Mouse (Mus musculus): ENCODE results near the gene Nudt14. TPM values are rescaled to one million over a fixed set of nuclear protein-coding genes. Genes with fewer than 3 reads are reported as not detected.

Nudt14 gene
- total and polyA plus RNA-seq, 3 experiments, result 6.2 to 22.2 (median 13.3) TPM

DNA sequence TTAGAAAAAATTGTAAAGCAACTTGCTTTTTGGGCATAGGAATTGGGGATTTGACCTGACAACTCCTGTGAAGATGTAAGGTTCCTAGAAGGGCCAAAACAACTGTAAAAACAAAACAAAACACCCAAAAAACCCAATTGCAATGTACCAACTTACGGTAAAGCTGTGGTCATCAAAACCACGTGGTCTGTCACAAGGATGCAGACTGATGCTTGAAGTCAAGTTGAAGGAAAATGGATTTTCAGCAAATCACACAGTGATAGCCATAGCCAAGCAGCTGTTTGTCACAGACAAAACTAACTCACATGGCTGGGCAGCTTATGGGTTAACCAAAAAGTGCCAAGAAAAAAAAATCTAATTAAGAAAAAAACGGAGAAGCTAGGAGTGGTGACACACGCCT, 43.0 kb downstream of the Nudt14 start:
- no peak overlapping the region for H3K4me3 ChIP-seq (ENCODE audit: low read depth, low read length)
- TF ChIP-seq GATA1 (IDR thresholded peaks at IDR 0.05; ENCODE audit: borderline replicate concordance, low read length) (no peak), CTCF (IDR thresholded peaks at IDR 0.05; ENCODE audit: low read depth, low read length) (no peak), POLR2AphosphoS5 (IDR thresholded peaks at IDR 0.05; ENCODE audit: insufficient replicate concordance, low read depth, low read length) (no peak), GATA2 (IDR thresholded peaks at IDR 0.05; ENCODE audit: borderline replicate concordance, low read depth, low read length) (no peak), TAL1 (conservative IDR thresholded peaks at IDR 0.05; ENCODE audit: low read depth, low read length) (no peak)
- DNase-seq (ENCODE audit: low spot score) (no peak), ATAC-seq (ENCODE audit: extremely low read depth, insufficient number of reproducible peaks, low FRiP score, poor library complexity, severe bottlenecking) (no peak)
- peaks cover 11% of the 10 kb centered on the region for H3K27me3 ChIP-seq (ENCODE audit: insufficient read depth, low read length)
- no peaks in the 10 kb centered on the region for H3K36me3 ChIP-seq (replicated peaks)
- no peaks in the 10 kb centered on the region for H3K4me1 ChIP-seq (ENCODE audit: insufficient read depth, low read depth, low read length)
- no peaks in the 10 kb centered on the region for H3K9me3 ChIP-seq (replicated peaks)

DNA sequence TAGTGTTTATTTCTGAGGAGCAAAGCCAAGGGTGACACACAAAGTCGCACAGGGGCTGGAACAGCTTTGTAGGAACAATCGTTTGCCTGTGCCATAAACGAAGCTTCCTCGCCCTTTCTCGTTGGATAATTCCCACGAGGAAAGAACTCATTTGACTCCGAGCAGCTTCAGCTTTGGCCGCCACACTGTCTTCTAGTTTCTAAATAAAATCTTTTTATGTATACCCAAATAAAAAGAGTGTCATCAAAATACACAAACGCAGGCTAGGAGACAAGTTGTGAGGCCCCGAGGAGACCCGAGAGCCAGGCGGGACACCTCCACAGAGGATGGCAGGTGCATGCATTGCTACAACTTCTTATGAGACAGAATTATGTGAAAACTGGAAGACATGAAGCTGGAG, 43.6 kb downstream of the Nudt14 start:
- Histone ChIP-seq H3K9me3 (replicated peaks) (no peaks in the 10 kb centered on the region), H3K4me1 (ENCODE audit: insufficient read depth, low read depth, low read length) (no peaks in the 10 kb centered on the region), H3K27me3 (ENCODE audit: insufficient read depth, low read length) (peaks cover 11% of the 10 kb centered on the region), H3K36me3 (replicated peaks) (no peaks in the 10 kb centered on the region), H3K4me3 (ENCODE audit: low read depth, low read length) (no peak overlapping the region)
- ATAC-seq (ENCODE audit: extremely low read depth, insufficient number of reproducible peaks, low FRiP score, poor library complexity, severe bottlenecking) (no peak), DNase-seq (ENCODE audit: low spot score) (no peak)
- TF ChIP-seq GATA1 (IDR thresholded peaks at IDR 0.05; ENCODE audit: borderline replicate concordance, low read length) (no peak), GATA2 (IDR thresholded peaks at IDR 0.05; ENCODE audit: borderline replicate concordance, low read depth, low read length) (no peak), CTCF (IDR thresholded peaks at IDR 0.05; ENCODE audit: low read depth, low read length) (no peak), POLR2AphosphoS5 (IDR thresholded peaks at IDR 0.05; ENCODE audit: insufficient replicate concordance, low read depth, low read length) (no peak), TAL1 (conservative IDR thresholded peaks at IDR 0.05; ENCODE audit: low read depth, low read length) (no peak)

DNA sequence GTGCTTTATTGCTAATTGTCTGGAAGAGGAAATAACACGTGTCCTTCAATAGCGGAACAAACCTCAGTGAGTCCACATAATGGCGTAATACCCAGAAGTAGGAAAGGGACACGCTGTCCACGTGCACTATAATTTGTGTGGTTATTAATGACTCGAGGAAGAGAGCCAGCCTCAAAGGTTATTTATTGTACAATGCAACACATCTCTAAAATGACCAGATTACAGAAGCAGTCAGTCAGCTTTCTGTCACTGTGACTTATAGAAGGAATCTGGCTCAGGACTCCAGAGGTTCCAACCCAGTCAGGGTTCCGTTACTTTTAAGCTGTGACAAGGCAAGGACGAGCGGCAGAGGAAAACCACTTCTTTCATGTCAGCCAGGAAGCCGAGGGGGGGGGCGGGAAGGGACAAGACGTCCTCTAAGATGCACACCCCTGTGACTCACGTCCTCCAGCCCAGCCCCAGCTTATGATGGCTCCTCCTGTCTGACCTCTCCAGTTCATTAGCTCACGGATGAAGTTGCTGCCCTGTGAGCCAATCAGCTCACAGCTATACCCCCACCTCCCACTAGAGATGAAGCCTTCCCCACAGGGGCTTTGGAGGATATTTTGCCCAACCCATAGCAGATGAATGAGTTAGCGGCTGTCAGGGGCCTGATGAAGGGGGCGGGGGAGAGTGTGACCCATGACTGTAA, 44.3 kb downstream of the Nudt14 start:
- TF ChIP-seq GATA1 (IDR thresholded peaks at IDR 0.05; ENCODE audit: borderline replicate concordance, low read length) (no peak), TAL1 (conservative IDR thresholded peaks at IDR 0.05; ENCODE audit: low read depth, low read length) (no peak), GATA2 (IDR thresholded peaks at IDR 0.05; ENCODE audit: borderline replicate concordance, low read depth, low read length) (no peak), CTCF (IDR thresholded peaks at IDR 0.05; ENCODE audit: low read depth, low read length) (no peak), POLR2AphosphoS5 (IDR thresholded peaks at IDR 0.05; ENCODE audit: insufficient replicate concordance, low read depth, low read length) (no peak)
- no peak for ATAC-seq (ENCODE audit: extremely low read depth, insufficient number of reproducible peaks, low FRiP score, poor library complexity, severe bottlenecking)
- DNase-seq (ENCODE audit: low spot score), result no peak
- Histone ChIP-seq H3K4me3 (ENCODE audit: low read depth, low read length) (no peak overlapping the region), H3K27me3 (ENCODE audit: insufficient read depth, low read length) (peaks cover 15% of the 10 kb centered on the region), H3K36me3 (replicated peaks) (no peaks in the 10 kb centered on the region), H3K9me3 (replicated peaks) (no peaks in the 10 kb centered on the region), H3K4me1 (ENCODE audit: insufficient read depth, low read depth, low read length) (no peaks in the 10 kb centered on the region)

DNA sequence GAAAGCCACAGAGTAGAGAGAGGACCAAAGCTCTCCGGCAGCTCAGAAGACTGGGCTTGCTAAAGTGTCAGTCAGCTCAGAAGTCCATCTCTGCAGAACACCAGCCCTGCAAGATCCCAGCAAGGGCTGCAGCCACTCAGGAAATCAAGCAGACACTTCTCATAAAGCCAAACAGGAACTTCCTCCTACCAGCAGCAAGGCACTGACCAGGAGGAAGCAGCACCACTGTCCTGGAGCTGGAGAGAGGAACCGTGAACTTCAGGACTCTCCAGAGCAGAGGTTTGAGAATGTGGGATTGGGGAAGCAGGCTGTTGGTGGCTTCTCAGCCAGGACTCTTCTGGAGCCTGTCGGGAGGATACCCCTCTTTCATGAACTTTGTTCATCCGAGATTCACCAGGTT, 47.0 kb downstream of the Nudt14 start:
- DNase-seq (ENCODE audit: low spot score), result no peak
- Histone ChIP-seq H3K36me3 (replicated peaks) (no peaks in the 10 kb centered on the region), H3K4me3 (ENCODE audit: low read depth, low read length) (no peak overlapping the region), H3K4me1 (ENCODE audit: insufficient read depth, low read depth, low read length) (no peaks in the 10 kb centered on the region), H3K27me3 (ENCODE audit: insufficient read depth, low read length) (peaks cover 15% of the 10 kb centered on the region), H3K9me3 (replicated peaks) (no peaks in the 10 kb centered on the region)
- TF ChIP-seq GATA2 (IDR thresholded peaks at IDR 0.05; ENCODE audit: borderline replicate concordance, low read depth, low read length) (no peak), GATA1 (IDR thresholded peaks at IDR 0.05; ENCODE audit: borderline replicate concordance, low read length) (no peak), POLR2AphosphoS5 (IDR thresholded peaks at IDR 0.05; ENCODE audit: insufficient replicate concordance, low read depth, low read length) (no peak), TAL1 (conservative IDR thresholded peaks at IDR 0.05; ENCODE audit: low read depth, low read length) (no peak), CTCF (IDR thresholded peaks at IDR 0.05; ENCODE audit: low read depth, low read length) (no peak)
- no peak for ATAC-seq (ENCODE audit: extremely low read depth, insufficient number of reproducible peaks, low FRiP score, poor library complexity, severe bottlenecking)

DNA sequence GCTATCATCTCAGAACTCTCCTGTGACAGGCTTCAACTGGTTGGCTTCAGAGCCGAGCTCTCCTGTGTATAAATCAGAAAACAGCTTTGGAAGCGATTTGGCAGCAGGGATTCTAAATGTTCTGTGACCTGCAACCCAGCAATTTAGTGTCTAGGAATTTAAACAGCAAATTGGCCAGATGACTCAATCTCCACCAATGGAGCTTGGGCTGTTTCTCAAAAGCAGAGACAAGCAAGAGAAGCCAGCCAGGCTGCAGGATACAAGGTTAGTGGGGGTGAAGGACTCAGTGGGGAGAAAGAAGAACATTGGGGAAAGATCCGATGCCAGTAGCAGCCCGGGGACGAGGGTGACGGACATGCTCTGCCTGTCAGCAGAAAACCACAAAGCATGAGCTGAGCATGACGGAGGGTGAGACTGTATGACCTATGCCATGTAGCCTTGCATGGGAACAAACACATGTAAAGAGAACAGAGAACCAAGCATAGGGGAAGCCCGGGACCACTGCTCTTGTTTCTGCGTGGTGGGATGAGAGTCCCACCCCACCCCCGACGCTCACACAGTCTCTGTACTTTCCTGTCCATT, 47.5 kb downstream of the Nudt14 start:
- Histone ChIP-seq H3K4me1 (ENCODE audit: insufficient read depth, low read depth, low read length) (no peaks in the 10 kb centered on the region), H3K9me3 (replicated peaks) (no peaks in the 10 kb centered on the region), H3K4me3 (ENCODE audit: low read depth, low read length) (no peak overlapping the region), H3K27me3 (ENCODE audit: insufficient read depth, low read length) (peaks cover 15% of the 10 kb centered on the region), H3K36me3 (replicated peaks) (no peaks in the 10 kb centered on the region)
- no peak for DNase-seq (ENCODE audit: low spot score)
- no peak for ATAC-seq (ENCODE audit: extremely low read depth, insufficient number of reproducible peaks, low FRiP score, poor library complexity, severe bottlenecking)
- no peak for TF ChIP-seq GATA1 (IDR thresholded peaks at IDR 0.05; ENCODE audit: borderline replicate concordance, low read length)
- no peak for TF ChIP-seq TAL1 (conservative IDR thresholded peaks at IDR 0.05; ENCODE audit: low read depth, low read length)

DNA sequence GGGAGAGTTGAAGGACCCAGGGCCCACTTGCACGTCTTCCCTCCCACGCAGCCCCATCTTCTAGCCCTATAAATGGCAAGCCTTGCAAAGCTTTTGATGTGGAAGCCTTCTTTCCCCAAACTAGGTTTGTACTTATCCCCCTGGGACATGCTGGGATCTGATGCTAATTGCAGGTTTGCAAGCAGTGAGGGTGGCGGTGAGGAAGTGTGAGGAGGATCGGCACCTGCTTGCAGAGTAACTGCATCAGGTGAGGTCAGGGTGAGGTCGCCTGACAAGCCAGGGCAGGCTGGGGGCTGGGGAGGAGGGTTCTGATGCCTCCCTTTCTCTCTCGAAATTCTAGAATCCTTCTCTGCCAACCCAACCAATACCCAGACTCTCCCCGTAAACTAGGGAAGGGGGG, 56.5 kb downstream of the Nudt14 start:
- ATAC-seq (ENCODE audit: extremely low read depth, insufficient number of reproducible peaks, low FRiP score, poor library complexity, severe bottlenecking), result no peak
- H3K36me3 ChIP-seq (replicated peaks), result no peaks in the 10 kb centered on the region
- H3K27me3 ChIP-seq (ENCODE audit: insufficient read depth, low read length), result peaks cover 2% of the 10 kb centered on the region; the same call in 1 of the 2 replicates
- DNase-seq (ENCODE audit: low spot score), result no peak
- H3K4me3 ChIP-seq (ENCODE audit: low read depth, low read length), result no peak overlapping the region
- H3K4me1 ChIP-seq (ENCODE audit: insufficient read depth, low read depth, low read length), result no peaks in the 10 kb centered on the region
- H3K9me3 ChIP-seq (replicated peaks), result no peaks in the 10 kb centered on the region
- TF ChIP-seq CTCF (IDR thresholded peaks at IDR 0.05; ENCODE audit: low read depth, low read length) (no peak), TAL1 (conservative IDR thresholded peaks at IDR 0.05; ENCODE audit: low read depth, low read length) (no peak), POLR2AphosphoS5 (IDR thresholded peaks at IDR 0.05; ENCODE audit: insufficient replicate concordance, low read depth, low read length) (no peak), GATA2 (IDR thresholded peaks at IDR 0.05; ENCODE audit: borderline replicate concordance, low read depth, low read length) (no peak), GATA1 (IDR thresholded peaks at IDR 0.05; ENCODE audit: borderline replicate concordance, low read length) (no peak)

Other genes starting within 250 kb of the Nudt14 start
- not detected in 2 replicates for gene Cep170b, start 221.7 kb downstream of the Nudt14 start, total RNA-seq (2014; fragmentation: Nextera tagmentation)
- 0.29 and 0.87 TPM in 2 replicates for gene Cep170b, start 221.7 kb downstream of the Nudt14 start, total RNA-seq (2017)
- not detected in 2 replicates for gene Cep170b, start 221.7 kb downstream of the Nudt14 start, polyA plus RNA-seq (2012)
- 3.4 TPM in 1 of 2 replicates, not detected in the other for gene Pld4, start 181.5 kb downstream of the Nudt14 start, total RNA-seq (2014; fragmentation: Nextera tagmentation)
- gene Pld4, start 181.5 kb downstream of the Nudt14 start, total RNA-seq (2017), result 0.58 and 1.0 TPM in 2 replicates
- 0.54 and 0.89 TPM in 2 replicates for gene Pld4, start 181.5 kb downstream of the Nudt14 start, polyA plus RNA-seq (2012)
- gene Ahnak2, start 139.5 kb downstream of the Nudt14 start, total RNA-seq (2014; fragmentation: Nextera tagmentation), result not detected in 2 replicates
- gene Ahnak2, start 139.5 kb downstream of the Nudt14 start, total RNA-seq (2017), result 0.17 and 0.22 TPM in 2 replicates
- gene Ahnak2, start 139.5 kb downstream of the Nudt14 start, polyA plus RNA-seq (2012), result 0.02 TPM in 2 replicates
- 0.49 and 0.83 TPM in 2 replicates for gene Clba1, start 133.2 kb downstream of the Nudt14 start, total RNA-seq (2014; fragmentation: Nextera tagmentation)
- gene Clba1, start 133.2 kb downstream of the Nudt14 start, total RNA-seq (2017), result 1.5 and 2.8 TPM in 2 replicates
- 5.3 and 7.5 TPM in 2 replicates for gene Clba1, start 133.2 kb downstream of the Nudt14 start, polyA plus RNA-seq (2012)
- gene Cdca4, start 112.7 kb downstream of the Nudt14 start, total RNA-seq (2014; fragmentation: Nextera tagmentation), result 131 and 140 TPM in 2 replicates
- 120 and 124 TPM in 2 replicates for gene Cdca4, start 112.7 kb downstream of the Nudt14 start, total RNA-seq (2017)
- gene Cdca4, start 112.7 kb downstream of the Nudt14 start, polyA plus RNA-seq (2012), result 51.2 and 56.8 TPM in 2 replicates
- not detected in 2 replicates for gene Gpr132, start 73.9 kb downstream of the Nudt14 start, total RNA-seq (2014; fragmentation: Nextera tagmentation)
- 0.11 TPM in 1 of 2 replicates, not detected in the other for gene Gpr132, start 73.9 kb downstream of the Nudt14 start, total RNA-seq (2017)
- 0.08 and 0.14 TPM in 2 replicates for gene Gpr132, start 73.9 kb downstream of the Nudt14 start, polyA plus RNA-seq (2012)
- 1.8 and 3.5 TPM in 2 replicates for gene Jag2, start 12.3 kb downstream of the Nudt14 start, total RNA-seq (2014; fragmentation: Nextera tagmentation)
- gene Jag2, start 12.3 kb downstream of the Nudt14 start, total RNA-seq (2017), result 0.44 and 1.4 TPM in 2 replicates
- gene Jag2, start 12.3 kb downstream of the Nudt14 start, polyA plus RNA-seq (2012), result 0.60 and 0.62 TPM in 2 replicates
- gene Btbd6, start 34.4 kb upstream of the Nudt14 start, total RNA-seq (2014; fragmentation: Nextera tagmentation), result 9.0 and 15.9 TPM in 2 replicates
- 10.2 and 11.1 TPM in 2 replicates for gene Btbd6, start 34.4 kb upstream of the Nudt14 start, total RNA-seq (2017)
- 68.3 and 101 TPM in 2 replicates for gene Btbd6, start 34.4 kb upstream of the Nudt14 start, polyA plus RNA-seq (2012)
- gene Brf1, start 58.6 kb upstream of the Nudt14 start, total RNA-seq (2014; fragmentation: Nextera tagmentation), result 63.4 and 95.9 TPM in 2 replicates
- 76.4 and 77.1 TPM in 2 replicates for gene Brf1, start 58.6 kb upstream of the Nudt14 start, total RNA-seq (2017)
- 44.0 and 46.8 TPM in 2 replicates for gene Brf1, start 58.6 kb upstream of the Nudt14 start, polyA plus RNA-seq (2012)
- 45.0 and 47.0 TPM in 2 replicates for gene Pacs2, start 72.4 kb upstream of the Nudt14 start, total RNA-seq (2014; fragmentation: Nextera tagmentation)
- 17.0 and 18.3 TPM in 2 replicates for gene Pacs2, start 72.4 kb upstream of the Nudt14 start, total RNA-seq (2017)
- 19.9 and 21.1 TPM in 2 replicates for gene Pacs2, start 72.4 kb upstream of the Nudt14 start, polyA plus RNA-seq (2012)
- not detected in 2 replicates for gene Tex22, start 132.4 kb upstream of the Nudt14 start, total RNA-seq (2014; fragmentation: Nextera tagmentation)
- gene Tex22, start 132.4 kb upstream of the Nudt14 start, total RNA-seq (2017), result 0.17 and 0.38 TPM in 2 replicates
- not detected in 2 replicates for gene Tex22, start 132.4 kb upstream of the Nudt14 start, polyA plus RNA-seq (2012)
- gene Mta1, start 156.2 kb upstream of the Nudt14 start, total RNA-seq (2014; fragmentation: Nextera tagmentation), result 269 and 277 TPM in 2 replicates
- 38.3 and 48.5 TPM in 2 replicates for gene Mta1, start 156.2 kb upstream of the Nudt14 start, total RNA-seq (2017)
- gene Mta1, start 156.2 kb upstream of the Nudt14 start, polyA plus RNA-seq (2012), result 489 and 507 TPM in 2 replicates
- 3.9 TPM in 1 of 2 replicates, not detected in the other for gene Crip2, start 198.1 kb upstream of the Nudt14 start, total RNA-seq (2014; fragmentation: Nextera tagmentation)
- gene Crip2, start 198.1 kb upstream of the Nudt14 start, total RNA-seq (2017), result 1.3 and 1.8 TPM in 2 replicates
- gene Crip2, start 198.1 kb upstream of the Nudt14 start, polyA plus RNA-seq (2012), result 9.5 and 9.6 TPM in 2 replicates
- 31.5 and 42.4 TPM in 2 replicates for gene Crip1, start 204.2 kb upstream of the Nudt14 start, total RNA-seq (2014; fragmentation: Nextera tagmentation)
- 897 and 989 TPM in 2 replicates for gene Crip1, start 204.2 kb upstream of the Nudt14 start, total RNA-seq (2017)
- 143 and 174 TPM in 2 replicates for gene Crip1, start 204.2 kb upstream of the Nudt14 start, polyA plus RNA-seq (2012)
- 8.4 and 13.7 TPM in 2 replicates for gene Tedc1, start 214.3 kb upstream of the Nudt14 start, total RNA-seq (2014; fragmentation: Nextera tagmentation)
- gene Tedc1, start 214.3 kb upstream of the Nudt14 start, total RNA-seq (2017), result 9.3 and 13.0 TPM in 2 replicates
- 31.4 and 35.1 TPM in 2 replicates for gene Tedc1, start 214.3 kb upstream of the Nudt14 start, polyA plus RNA-seq (2012)
- not detected in 2 replicates for gene Tmem121, start 243.8 kb upstream of the Nudt14 start, total RNA-seq (2014; fragmentation: Nextera tagmentation)
- not detected in 2 replicates for gene Tmem121, start 243.8 kb upstream of the Nudt14 start, total RNA-seq (2017)
- gene Tmem121, start 243.8 kb upstream of the Nudt14 start, polyA plus RNA-seq (2012), result not detected in 2 replicates

Data from G1E (cell line).